13 mouse cellular contexts compared by ENCODE assay signal in the genomic region with DNA sequence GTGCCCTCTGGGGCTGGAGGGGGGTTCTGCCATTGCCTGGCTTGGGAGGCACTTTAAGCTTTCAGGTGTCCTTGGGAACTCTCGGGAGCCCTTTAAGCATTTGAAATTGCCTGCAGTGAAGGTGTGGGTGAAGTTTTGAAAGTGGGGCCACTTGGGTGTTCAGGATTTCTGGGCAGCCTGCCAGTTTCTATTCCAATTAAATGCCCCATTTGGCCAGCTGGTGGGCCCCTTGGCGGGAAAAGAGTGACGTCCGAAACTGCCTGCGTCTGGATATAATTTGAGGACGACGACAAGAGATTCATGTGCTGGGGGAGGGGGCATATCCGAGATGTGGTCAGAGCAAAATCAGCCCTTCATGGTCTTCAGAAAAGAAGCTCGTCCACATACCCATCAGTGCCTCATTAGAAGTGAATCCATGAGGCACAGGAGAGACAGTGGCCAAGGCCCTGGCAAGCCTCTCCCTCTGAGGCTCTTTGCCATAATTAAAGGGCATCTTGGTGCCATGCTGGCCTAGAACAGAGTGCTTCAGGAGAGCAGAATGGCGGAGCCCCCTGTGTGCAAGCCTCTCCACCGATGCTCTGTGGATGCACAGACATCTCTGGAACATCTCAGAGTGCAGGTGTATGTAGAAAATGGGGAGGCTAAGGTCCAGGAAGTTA. TPM values are rescaled to one million over a fixed set of nuclear protein-coding genes. Genes with fewer than 3 reads are reported as not detected.
DNase-seq lines count a peak whose midpoint lies in the region; ATAC-seq and TF ChIP-seq lines count a peak whose summit lies in the region.
"Had no signal": no experiment of that assay in that cellular context is flagged by ENCODE, and none has a peak within 500 bp of the region (broad histone marks: within the 10 kb centered on the region; RNA-seq: fewer than 3 reads in every experiment).

No protein-coding gene starts in this region.

- H3K36me3 ChIP-seq in lung, embryonic 14.5 days (ENCODE audit: insufficient read depth): no peaks in the 10 kb centered on the region
- H3K36me3 ChIP-seq in embryonic facial prominence, embryonic 11.5 days (replicated peaks; ENCODE audit: control insufficient read depth, insufficient read depth, low read depth, low read length): no peaks in the 10 kb centered on the region
- no peaks in the 10 kb centered on the region for H3K36me3 ChIP-seq in limb, embryonic 10.5 days
- no peaks in the 10 kb centered on the region for H3K36me3 ChIP-seq in liver, embryonic 11.5 days (ENCODE audit: control insufficient read depth, insufficient read depth, low read length)

- H3K9me3 ChIP-seq in lung, embryonic 14.5 days (ENCODE audit: low read depth, low read length): no peaks in the 10 kb centered on the region
- no peaks in the 10 kb centered on the region for H3K9me3 ChIP-seq in embryonic facial prominence, embryonic 11.5 days (replicated peaks; ENCODE audit: control insufficient read depth, low read length)
- H3K9me3 ChIP-seq in limb, embryonic 10.5 days (replicated peaks): no peaks in the 10 kb centered on the region
- H3K9me3 ChIP-seq in liver, embryonic 11.5 days (ENCODE audit: control insufficient read depth, low read length): no peaks in the 10 kb centered on the region

- 38% methylated on average over 11 of the region's 11 CpGs for WGBS in lung, embryonic 14.5 days
- 42% methylated on average over 11 of the region's 11 CpGs for WGBS in embryonic facial prominence, embryonic 11.5 days
- 40% methylated on average over 11 of the region's 11 CpGs for WGBS in limb, embryonic 10.5 days
- WGBS in liver, embryonic 11.5 days: 66% methylated on average over 11 of the region's 11 CpGs

- H3K4me2 ChIP-seq in lung, embryonic 14.5 days: no peak overlapping the region
- H3K4me2 ChIP-seq in embryonic facial prominence, embryonic 11.5 days (ENCODE audit: low read depth, low read length): no peak overlapping the region
- H3K4me2 ChIP-seq in liver, embryonic 11.5 days: no peak overlapping the region

- no peak overlapping the region for H3K4me3 ChIP-seq in lung, embryonic 14.5 days (ENCODE audit: low read depth, low read length)
- H3K4me3 ChIP-seq in embryonic facial prominence, embryonic 11.5 days (ENCODE audit: low read depth, low read length): no peak overlapping the region
- H3K4me3 ChIP-seq in limb, embryonic 10.5 days: no peak overlapping the region
- H3K4me3 ChIP-seq in liver, embryonic 11.5 days (ENCODE audit: low read depth, low read length): no peak overlapping the region
- H3K4me3 ChIP-seq: erythroblast, embryonic 14.5 days had no signal

- no peak overlapping the region for H3K9ac ChIP-seq in lung, embryonic 14.5 days
- H3K9ac ChIP-seq in embryonic facial prominence, embryonic 11.5 days (replicated peaks; ENCODE audit: low read length): no peak overlapping the region
- H3K9ac ChIP-seq in liver, embryonic 11.5 days (ENCODE audit: low read depth, low read length): no peak overlapping the region

- no peak overlapping the region for H3K27ac ChIP-seq in lung, embryonic 14.5 days (ENCODE audit: low read depth)
- H3K27ac ChIP-seq in embryonic facial prominence, embryonic 11.5 days (replicated peaks; ENCODE audit: low read depth, low read length): peak overlapping the region; percentile 15; the same call in 1 of the 2 replicates
- peak overlapping the region; percentile 84 for H3K27ac ChIP-seq in limb, embryonic 10.5 days
- H3K27ac ChIP-seq in liver, embryonic 11.5 days (ENCODE audit: low read depth, low read length): no peak overlapping the region

- DNase-seq in embryo, embryonic 10.5 days (ENCODE audit: low spot score): peak; percentile 30
- DNase-seq in embryo, embryonic 10 days (ENCODE audit: low spot score): no peak
- peak; percentile 68 for DNase-seq in lung, embryonic 14.5 days
- no peak for DNase-seq in lung, adult 18-20 months
- peak; percentile 72 for DNase-seq in embryonic facial prominence, embryonic 11.5 days (ENCODE audit: low spot score)
- peak; percentile 63 for DNase-seq in limb, embryonic 10.5 days (ENCODE audit: low spot score)
- DNase-seq in liver, embryonic 11.5 days (ENCODE audit: low spot score): no peak
- DNase-seq in yolk sac, embryonic 10.5 days (ENCODE audit: low spot score): no peak
- DNase-seq: B cell, adult 2 months; layer of hippocampus, postnatal 36 days had no signal

- TF ChIP-seq CTCF in lung, embryonic 14.5 days (IDR thresholded peaks at IDR 0.05; ENCODE audit: low read depth): peak; percentile 8; the same call in 1 of the 2 replicates

- no peak for ATAC-seq in lung, embryonic 14.5 days (ENCODE audit: insufficient read depth)
- no peak for ATAC-seq in embryonic facial prominence, embryonic 11.5 days (replicated peaks; ENCODE audit: insufficient number of reproducible peaks, low FRiP score, low TSS enrichment, low read depth)
- no peak for ATAC-seq in liver, embryonic 11.5 days (replicated peaks; ENCODE audit: low FRiP score)
- ATAC-seq: intestine, embryonic 16.5 days; Patski had no signal

- H3K27me3 ChIP-seq in lung, embryonic 14.5 days (ENCODE audit: insufficient read depth, low read length): no peaks in the 10 kb centered on the region
- no peaks in the 10 kb centered on the region for H3K27me3 ChIP-seq in embryonic facial prominence, embryonic 11.5 days (ENCODE audit: control insufficient read depth, insufficient read depth, low read length)
- no peaks in the 10 kb centered on the region for H3K27me3 ChIP-seq in limb, embryonic 10.5 days (ENCODE audit: low read depth, poor library complexity, severe bottlenecking)
- 0 out of 2 replicates have a peak, but pooled peaks cover 3% of the 10 kb centered on the region for H3K27me3 ChIP-seq in liver, embryonic 11.5 days (replicated peaks; ENCODE audit: control insufficient read depth, insufficient read depth, low read length)
- H3K27me3 ChIP-seq: Patski had no signal

- H3K4me1 ChIP-seq in lung, embryonic 14.5 days (ENCODE audit: insufficient read depth): peaks cover 23% of the 10 kb centered on the region
- H3K4me1 ChIP-seq in embryonic facial prominence, embryonic 11.5 days (ENCODE audit: control insufficient read depth, insufficient read depth, low read length): peaks cover 4% of the 10 kb centered on the region
- H3K4me1 ChIP-seq in limb, embryonic 10.5 days: peaks cover 61% of the 10 kb centered on the region
- H3K4me1 ChIP-seq in liver, embryonic 11.5 days (replicated peaks; ENCODE audit: control insufficient read depth, insufficient read depth, low read length): no peaks in the 10 kb centered on the region

RNA-seq across cellular contexts. Expression of a gene that starts 26.4 kb away (rescaled TPM):
- 0.58 and 0.93 TPM in 2 replicates for polyA plus RNA-seq in lung, embryonic 14.5 days (2014; fragmentation: Nextera tagmentation; extraction: Ambion mirVana)
- 0.84 TPM in 1 of 2 replicates, not detected in the other for polyA plus RNA-seq in embryonic facial prominence, embryonic 11.5 days (2014; fragmentation: Nextera tagmentation; extraction: Ambion mirVana)
- polyA plus RNA-seq in limb, embryonic 10.5 days (2016; fragmentation: Nextera tagmentation; extraction: Ambion mirVana): 0.33 TPM in 1 of 2 replicates, not detected in the other
- 0.29 and 0.67 TPM in 2 replicates for polyA plus RNA-seq in liver, embryonic 11.5 days (2014; fragmentation: Nextera tagmentation; extraction: Ambion mirVana)
- polyA plus RNA-seq: erythroblast, embryonic 14.5 days; Patski had no signal

Comparison
In these comparisons a context has a peak if more than half of its experiments do, and no peak if none do; other contexts are left out.
1. DNase-seq: peak in embryo, embryonic 10.5 days (single experiment), lung, embryonic 14.5 days (single experiment), embryonic facial prominence, embryonic 11.5 days (single experiment) and limb, embryonic 10.5 days (single experiment); none in embryo, embryonic 10 days (single experiment), lung, adult 18-20 months (0 of 2), liver, embryonic 11.5 days (single experiment) and yolk sac, embryonic 10.5 days (single experiment).
2. H3K27ac ChIP-seq: peak in embryonic facial prominence, embryonic 11.5 days (single experiment) and limb, embryonic 10.5 days (single experiment); none in lung, embryonic 14.5 days (single experiment) and liver, embryonic 11.5 days (single experiment).